ENCODE assay signal across 26 mouse cellular contexts in genomic region chr16:21403402-21403801, GRCm38 (mm10). TPM values are rescaled to one million over a fixed set of nuclear protein-coding genes. Genes with fewer than 3 reads are reported as not detected.
DNase-seq lines count a peak whose midpoint lies in the region; ATAC-seq and TF ChIP-seq lines count a peak whose summit lies in the region.
"Had no signal": no experiment of that assay in that cellular context is flagged by ENCODE, and none has a peak within 500 bp of the region (broad histone marks: within the 10 kb centered on the region; RNA-seq: fewer than 3 reads in every experiment).

No protein-coding gene starts in this region.

- H3K27me3 ChIP-seq in heart, embryonic 10.5 days (ENCODE audit: insufficient read depth, poor library complexity, severe bottlenecking) = no peaks in the 10 kb centered on the region
- H3K27me3 ChIP-seq in heart, embryonic 12.5 days (replicated peaks) = no peaks in the 10 kb centered on the region
- H3K27me3 ChIP-seq: embryonic facial prominence, embryonic 13.5 days; stomach, embryonic 15.5 days had no signal

- intact Hi-C loops in heart, postnatal 25 days (cut with DNase I) = no loop called here

- no peak for TF ChIP-seq CTCF in embryonic fibroblast, embryonic 13.5 days (IDR thresholded peaks at IDR 0.05; ENCODE audit: borderline replicate concordance, insufficient read depth, low read length)

- no peak overlapping the region for H3K4me2 ChIP-seq in heart, embryonic 12.5 days
- H3K4me2 ChIP-seq: embryonic facial prominence, embryonic 13.5 days; forebrain, embryonic 12.5 days; heart, embryonic 13.5 days; liver, embryonic 12.5 days; stomach, embryonic 15.5 days had no signal

- 0 out of 2 replicates have a peak overlapping the region, but pooled peaks have one; percentile 52 for H3K27ac ChIP-seq in heart, embryonic 10.5 days
- no peak overlapping the region for H3K27ac ChIP-seq in heart, embryonic 12.5 days (ENCODE audit: poor library complexity, severe bottlenecking)
- peak overlapping the region; percentile 54 for H3K27ac ChIP-seq in embryonic fibroblast, embryonic 13.5 days (ENCODE audit: insufficient read depth, low read length)
- H3K27ac ChIP-seq: embryonic facial prominence, embryonic 13.5 days; forebrain, embryonic 12.5 days; heart, embryonic 13.5 days; hindbrain, postnatal 0 days; kidney, postnatal 0 days; liver, embryonic 12.5 days; stomach, embryonic 15.5 days had no signal

- H3K9ac ChIP-seq in heart, embryonic 12.5 days = no peak overlapping the region
- H3K9ac ChIP-seq: embryonic facial prominence, embryonic 13.5 days; forebrain, embryonic 12.5 days; heart, embryonic 13.5 days; liver, embryonic 12.5 days; liver, postnatal 0 days; stomach, embryonic 15.5 days had no signal

- no peak for ATAC-seq in heart, embryonic 12.5 days (ENCODE audit: insufficient number of reproducible peaks, low FRiP score)
- peak; percentile 40 for ATAC-seq in megakaryocyte progenitor cell, adult 5-6 weeks (replicated peaks; ENCODE audit: poor library complexity)
- ATAC-seq: hindbrain, postnatal 0 days; intestine, embryonic 16.5 days; liver, embryonic 12.5 days; liver, postnatal 0 days had no signal

- 76% methylated on average over 2 of the region's 2 CpGs for WGBS in heart, embryonic 10.5 days
- 79% methylated on average over 2 of the region's 2 CpGs for WGBS in heart, embryonic 12.5 days

- no peak for DNase-seq in heart, embryonic 10.5 days (ENCODE audit: low spot score)
- DNase-seq in NIH3T3 (ENCODE audit: low read depth) = peak; percentile 59
- DNase-seq in heart, postnatal 25 days (ENCODE audit: low spot score) = no peak
- no peak for DNase-seq in spleen, adult 12 weeks (ENCODE audit: low spot score)
- DNase-seq: adrenal gland, postnatal 25 days; cerebellum, adult 2 months; cerebellum, postnatal 14 days; gastrocnemius, postnatal 25 days; heart, adult 18-20 months; heart, postnatal 10 days; kidney, adult 8-10 months; kidney, postnatal 4 days; liver, postnatal 0 days; lung, postnatal 36 days had no signal

- TF ChIP-seq POLR2A in embryonic fibroblast, embryonic 13.5 days (IDR thresholded peaks at IDR 0.05; ENCODE audit: low read depth, low read length) = no peak

- H3K4me3 ChIP-seq in heart, embryonic 10.5 days = no peak overlapping the region
- H3K4me3 ChIP-seq in heart, embryonic 12.5 days = no peak overlapping the region
- no peak overlapping the region for H3K4me3 ChIP-seq in embryonic fibroblast, embryonic 13.5 days (ENCODE audit: insufficient read depth, low read length)
- H3K4me3 ChIP-seq: embryonic facial prominence, embryonic 13.5 days; erythroblast, embryonic 14.5 days; forebrain, embryonic 12.5 days; heart, embryonic 13.5 days; liver, embryonic 12.5 days; stomach, embryonic 15.5 days had no signal

- H3K9me3 ChIP-seq in heart, embryonic 10.5 days = no peaks in the 10 kb centered on the region
- no peaks in the 10 kb centered on the region for H3K9me3 ChIP-seq in heart, embryonic 12.5 days (replicated peaks)
- H3K9me3 ChIP-seq: embryonic facial prominence, embryonic 13.5 days; forebrain, embryonic 12.5 days; heart, embryonic 13.5 days; liver, embryonic 12.5 days; stomach, embryonic 15.5 days had no signal

- H3K36me3 ChIP-seq in heart, embryonic 10.5 days = no peaks in the 10 kb centered on the region
- no peaks in the 10 kb centered on the region for H3K36me3 ChIP-seq in heart, embryonic 12.5 days
- H3K36me3 ChIP-seq: embryonic facial prominence, embryonic 13.5 days; forebrain, embryonic 12.5 days; heart, embryonic 13.5 days; liver, embryonic 12.5 days; stomach, embryonic 15.5 days had no signal

- peaks cover 61% of the 10 kb centered on the region for H3K4me1 ChIP-seq in heart, embryonic 10.5 days
- H3K4me1 ChIP-seq in heart, embryonic 12.5 days (replicated peaks) = peaks cover 36% of the 10 kb centered on the region
- peaks cover 16% of the 10 kb centered on the region for H3K4me1 ChIP-seq in embryonic fibroblast, embryonic 13.5 days (ENCODE audit: control insufficient read depth, insufficient read depth, low read length)
- H3K4me1 ChIP-seq: liver, embryonic 12.5 days had no signal

RNA-seq across cellular contexts. Expression of gene Vps8, which starts 19.5 kb away (rescaled TPM):
- 20.6 and 31.5 TPM in 2 replicates for polyA plus RNA-seq in heart, embryonic 10.5 days (2016; fragmentation: Nextera tagmentation; extraction: Ambion mirVana)
- polyA plus RNA-seq in heart, embryonic 12.5 days (2016; fragmentation: Nextera tagmentation; extraction: Ambion mirVana) = 28.1 and 29.2 TPM in 2 replicates
- polyA plus RNA-seq in embryonic fibroblast, embryonic 13.5 days (2011; ENCODE audit: insufficient read length, low read depth, missing spikeins) = 27.3 and 29.5 TPM in 2 replicates
- total RNA-seq in megakaryocyte progenitor cell, adult 5-6 weeks (2015) = 16.8 and 33.0 TPM in 2 replicates
- total RNA-seq in megakaryocyte progenitor cell, adult 5-6 weeks (2017) = 26.9 and 27.4 TPM in 2 replicates
- 10 to 100 TPM; 21.4 to 24.4 TPM for total RNA-seq in heart, postnatal 25 days (2021)
